ENCODE assay signal across 8 mouse cellular contexts in the genomic region with DNA sequence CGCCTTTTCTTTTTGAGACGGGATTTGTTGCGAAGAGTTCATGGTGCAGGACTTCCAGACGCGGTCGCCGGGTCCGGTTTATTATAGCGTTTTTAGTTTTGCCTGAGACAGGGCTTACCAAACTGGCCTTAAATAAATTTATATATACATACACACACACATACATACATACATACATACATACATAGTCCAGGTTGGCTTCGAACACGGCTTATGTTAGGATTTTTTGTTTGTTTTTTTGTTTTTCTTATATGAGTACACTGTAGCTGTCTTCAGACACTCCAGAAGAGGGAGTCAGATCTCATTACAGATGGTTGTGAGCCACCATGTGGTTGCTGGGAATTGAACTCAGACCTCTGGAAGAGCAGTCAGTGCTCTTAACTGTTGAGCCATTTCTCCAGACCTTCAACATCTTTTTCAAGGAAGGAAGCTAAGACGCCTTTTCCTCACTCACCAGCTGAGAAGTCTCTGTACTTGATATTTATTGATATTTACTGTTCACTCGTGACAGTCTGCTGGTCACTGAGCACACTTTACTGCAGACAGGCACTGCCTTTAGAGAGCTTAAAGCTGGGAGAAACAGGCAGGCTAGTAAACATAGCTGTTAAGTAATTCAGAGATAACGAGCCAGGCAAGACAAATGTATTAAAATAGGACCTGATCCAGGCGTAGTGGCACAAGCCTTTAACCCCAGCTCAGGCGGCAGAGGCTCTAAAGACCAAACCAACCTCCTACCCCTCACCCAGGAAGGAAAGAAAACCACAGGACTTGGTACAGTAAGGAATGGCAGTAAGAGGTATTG. TPM values are rescaled to one million over a fixed set of nuclear protein-coding genes. Genes with fewer than 3 reads are reported as not detected.
DNase-seq lines count a peak whose midpoint lies in the region; ATAC-seq and TF ChIP-seq lines count a peak whose summit lies in the region.

No protein-coding gene starts in this region.

- no peaks in the 10 kb centered on the region for H3K27me3 ChIP-seq in kidney, embryonic 15.5 days
- H3K27me3 ChIP-seq in Patski, result no peaks in the 10 kb centered on the region
- H3K27me3 ChIP-seq in heart, postnatal 0 days (ENCODE audit: control insufficient read depth, insufficient read depth, low read length), result no peaks in the 10 kb centered on the region

- no peak; the same call in 1 of the 2 replicates for ATAC-seq in kidney, embryonic 15.5 days (replicated peaks; ENCODE audit: low FRiP score)
- no peak for ATAC-seq in Patski
- ATAC-seq in heart, postnatal 0 days (ENCODE audit: insufficient read depth, low read depth), result no peak
- ATAC-seq in megakaryocyte progenitor cell, adult 5-6 weeks (replicated peaks; ENCODE audit: poor library complexity), result no peak

- 0 out of 2 replicates have a peak, but pooled peaks cover under 1% of the 10 kb centered on the region for H3K9me3 ChIP-seq in kidney, embryonic 15.5 days (replicated peaks)
- H3K9me3 ChIP-seq in heart, postnatal 0 days (replicated peaks; ENCODE audit: control insufficient read depth, low read length), result no peaks in the 10 kb centered on the region

- no peak for TF ChIP-seq EP300 in heart, postnatal 0 days (IDR thresholded peaks at IDR 0.05; ENCODE audit: low read depth)

- 11% methylated on average over 16 of the region's 16 CpGs for WGBS in kidney, embryonic 15.5 days
- 7% methylated on average over 16 of the region's 16 CpGs for WGBS in heart, postnatal 0 days

- in situ Hi-C loops in Patski (cut with MboI; ENCODE audit: low pct_unique_long_range_greater_than_20kb), result no loop called here

- peak overlapping the region; percentile 100 for H3K27ac ChIP-seq in kidney, embryonic 15.5 days
- H3K27ac ChIP-seq in heart, postnatal 0 days (ENCODE audit: low read depth), result peak overlapping the region; percentile 100

- POLR2A ChIA-PET in Patski (lab: Charles Lee), result interaction anchor here (0.8 kb wide), 1 partner anchor 10 kb away, joined by 3 read pairs; no protein-coding TSS in a partner anchor

- TF ChIP-seq CTCF in Patski (IDR thresholded peaks at IDR 0.05), result peak; percentile 62
- TF ChIP-seq CTCF in heart, postnatal 0 days (IDR thresholded peaks at IDR 0.05; ENCODE audit: low read depth), result peak; percentile 12; the same call in 1 of the 2 replicates

- DNase-seq in kidney, adult 18-20 months, result no peak
- no peak for DNase-seq in Patski (ENCODE audit: low read depth, low spot score)
- peak; percentile 65 for DNase-seq in heart, postnatal 0 days (ENCODE audit: low spot score)
- peak; percentile 30 for DNase-seq in lung, postnatal 36 days
- no peak for DNase-seq in layer of hippocampus, adult 18-20 months (ENCODE audit: low spot score in 2 of 2)
- DNase-seq in right cerebral cortex, postnatal 14 days, result no peak

- peak overlapping the region; percentile 91 for H3K4me3 ChIP-seq in kidney, embryonic 15.5 days (replicated peaks)
- H3K4me3 ChIP-seq in heart, postnatal 0 days (ENCODE audit: low read depth, low read length), result peak overlapping the region; percentile 98

- CTCF ChIA-PET in Patski (lab: Charles Lee), result interaction anchor here (0.7 to 1.6 kb wide), 4 partner anchors 17 to 37 kb away, joined by 3 to 5 read pairs (median 3); no protein-coding TSS in a partner anchor

- peaks cover 23% of the 10 kb centered on the region for H3K36me3 ChIP-seq in kidney, embryonic 15.5 days
- H3K36me3 ChIP-seq in heart, postnatal 0 days (replicated peaks; ENCODE audit: control insufficient read depth, insufficient read depth, low read length), result peaks cover 9% of the 10 kb centered on the region

- peak overlapping the region; percentile 59 for H3K4me2 ChIP-seq in kidney, embryonic 15.5 days
- peak overlapping the region; percentile 72 for H3K4me2 ChIP-seq in heart, postnatal 0 days (ENCODE audit: low read depth, low read length)

- H3K9ac ChIP-seq in kidney, embryonic 15.5 days, result peak overlapping the region; percentile 98
- peak overlapping the region; percentile 99 for H3K9ac ChIP-seq in heart, postnatal 0 days (replicated peaks; ENCODE audit: low read depth, low read length)

- H3K4me1 ChIP-seq in kidney, embryonic 15.5 days, result peaks cover 22% of the 10 kb centered on the region
- H3K4me1 ChIP-seq in heart, postnatal 0 days (ENCODE audit: control insufficient read depth, insufficient read depth), result peaks cover 14% of the 10 kb centered on the region

RNA-seq across cellular contexts. Expression of gene Atf1, which starts 1.1 kb away (rescaled TPM):
- polyA plus RNA-seq in kidney, embryonic 15.5 days (2015; fragmentation: Nextera tagmentation; extraction: Ambion mirVana), result 49.7 and 51.1 TPM in 2 replicates
- polyA plus RNA-seq in Patski (2021), result 61.2 TPM
- 12.1 and 51.4 TPM in 2 replicates for total RNA-seq in heart, postnatal 0 days (2014; rRNA removed; ENCODE audit: low replicate concordance)
- polyA plus RNA-seq in heart, postnatal 0 days (2015; fragmentation: Nextera tagmentation; extraction: Ambion mirVana), result 33.1 and 33.9 TPM in 2 replicates
- total RNA-seq in layer of hippocampus, adult 18-20 months (2021), result 10 to 100 TPM; 20.3 to 23.4 TPM
- 92.3 and 95.8 TPM in 2 replicates for total RNA-seq in megakaryocyte progenitor cell, adult 5-6 weeks (2015)
- 65.7 and 80.7 TPM in 2 replicates for total RNA-seq in megakaryocyte progenitor cell, adult 5-6 weeks (2017)

RNA-seq across cellular contexts. Expression of gene Tmprss12, which starts 51.9 kb away (rescaled TPM):
- not detected in 2 replicates for polyA plus RNA-seq in kidney, embryonic 15.5 days (2015; fragmentation: Nextera tagmentation; extraction: Ambion mirVana)
- polyA plus RNA-seq in Patski (2021), result not detected
- total RNA-seq in heart, postnatal 0 days (2014; rRNA removed; ENCODE audit: low replicate concordance), result not detected in 2 replicates
- not detected in 2 replicates for polyA plus RNA-seq in heart, postnatal 0 days (2015; fragmentation: Nextera tagmentation; extraction: Ambion mirVana)
- total RNA-seq in layer of hippocampus, adult 18-20 months (2021), result not detected
- not detected in 2 replicates for total RNA-seq in megakaryocyte progenitor cell, adult 5-6 weeks (2015)
- not detected in 2 replicates for total RNA-seq in megakaryocyte progenitor cell, adult 5-6 weeks (2017)

Comparison
In these comparisons a context has a peak if more than half of its experiments do, and no peak if none do; other contexts are left out.
1. DNase-seq: peak in heart, postnatal 0 days (single experiment) and lung, postnatal 36 days (single experiment); none in kidney, adult 18-20 months (single experiment), Patski (single experiment), layer of hippocampus, adult 18-20 months (0 of 2) and right cerebral cortex, postnatal 14 days (single experiment).